Mouse (Mus musculus) retina, postnatal 7 days (tissue): Measurements from ENCODE around the gene Gm10842.

Experiments
- DNase-seq: peaks from one replicate; pipeline ENCODE4 v3.0.0-alpha.2; 2012; ENCODE audit warnings: low read depth, low spot score

Gm10842 gene

DNA sequence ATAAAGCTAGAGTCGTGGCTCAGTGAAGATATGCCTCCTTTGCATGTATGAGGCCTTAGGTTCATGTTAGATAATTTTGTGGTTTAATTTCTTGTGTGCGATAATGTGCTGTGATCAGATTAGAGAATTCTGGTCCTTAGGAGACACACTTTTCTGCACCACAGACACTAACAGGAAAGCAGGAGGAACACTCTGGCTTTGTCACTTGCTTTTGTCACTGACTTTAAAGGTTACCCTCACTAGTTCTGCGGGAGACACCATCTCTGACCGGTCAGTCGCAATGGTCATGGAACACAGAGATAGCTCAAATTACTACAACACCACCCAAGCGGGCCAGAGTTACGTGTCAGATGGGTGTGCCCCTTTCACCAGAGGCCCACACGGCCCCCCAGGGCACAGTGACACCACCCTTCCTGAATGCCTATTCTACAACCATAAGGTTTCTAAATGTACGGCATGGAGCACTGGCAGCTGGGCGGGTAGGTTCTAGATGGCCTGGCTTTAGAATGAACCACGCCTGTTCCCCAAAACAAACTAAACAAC, 5.7 kb downstream of the Gm10842 start:
- DNase-seq, result no peak

DNA sequence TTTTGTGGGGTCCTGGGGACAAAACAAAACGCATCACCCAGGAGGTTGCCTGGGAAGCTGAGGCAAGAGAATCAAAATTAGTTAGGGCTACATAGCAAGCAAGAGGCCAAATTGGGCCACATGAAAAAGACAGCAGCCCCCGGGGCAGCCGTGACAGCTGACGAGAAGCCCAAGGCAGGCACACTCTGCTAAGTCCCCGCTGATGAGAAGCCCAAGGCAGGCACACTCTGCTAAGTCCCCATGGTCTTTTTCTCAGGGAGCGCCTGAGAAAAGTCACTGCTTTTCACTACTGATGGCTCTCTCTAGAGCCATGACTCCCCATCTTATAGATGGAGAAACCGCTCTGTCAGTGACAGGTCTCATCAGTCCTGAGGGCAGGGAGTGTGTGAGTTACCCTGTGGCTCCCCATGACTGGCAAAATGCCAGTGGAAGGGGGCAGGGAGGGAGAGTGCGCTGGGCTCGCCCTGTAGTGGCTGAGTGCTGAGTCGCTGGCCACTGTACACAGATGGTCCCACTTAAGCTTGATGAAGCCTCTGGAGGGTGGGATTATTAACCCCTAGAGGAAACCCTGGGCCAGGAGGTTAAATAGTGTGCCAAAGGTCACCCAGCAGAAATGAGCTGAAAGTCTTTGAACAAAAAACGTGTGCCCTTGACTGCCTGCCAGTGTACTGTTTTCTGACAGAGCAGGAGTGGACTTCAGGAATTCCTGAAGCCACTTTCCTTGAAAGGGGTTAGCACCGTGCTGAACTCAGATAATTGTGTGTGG, 6.6 kb downstream of the Gm10842 start:
- DNase-seq, result peak; percentile 51

DNA sequence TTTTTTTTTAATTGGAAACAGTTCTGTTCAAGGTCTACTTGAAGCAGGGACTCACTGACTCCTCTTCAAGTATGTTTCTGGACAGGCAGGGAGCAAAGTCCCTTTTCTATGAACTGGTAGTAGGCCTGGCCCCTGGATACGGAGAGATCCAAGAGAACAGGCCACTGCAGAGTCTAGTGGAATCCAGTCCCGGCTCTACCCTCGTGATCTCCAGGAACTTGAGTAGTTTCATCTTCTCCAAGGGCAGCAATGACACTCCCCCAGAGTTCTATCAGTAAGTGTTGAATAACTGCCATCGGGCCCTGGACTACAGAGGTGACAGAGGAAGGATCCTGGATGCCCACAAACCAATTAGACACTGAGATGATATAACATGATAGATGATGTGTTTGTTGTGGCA, 9.2 kb downstream of the Gm10842 start:
- DNase-seq, result no peak

DNA sequence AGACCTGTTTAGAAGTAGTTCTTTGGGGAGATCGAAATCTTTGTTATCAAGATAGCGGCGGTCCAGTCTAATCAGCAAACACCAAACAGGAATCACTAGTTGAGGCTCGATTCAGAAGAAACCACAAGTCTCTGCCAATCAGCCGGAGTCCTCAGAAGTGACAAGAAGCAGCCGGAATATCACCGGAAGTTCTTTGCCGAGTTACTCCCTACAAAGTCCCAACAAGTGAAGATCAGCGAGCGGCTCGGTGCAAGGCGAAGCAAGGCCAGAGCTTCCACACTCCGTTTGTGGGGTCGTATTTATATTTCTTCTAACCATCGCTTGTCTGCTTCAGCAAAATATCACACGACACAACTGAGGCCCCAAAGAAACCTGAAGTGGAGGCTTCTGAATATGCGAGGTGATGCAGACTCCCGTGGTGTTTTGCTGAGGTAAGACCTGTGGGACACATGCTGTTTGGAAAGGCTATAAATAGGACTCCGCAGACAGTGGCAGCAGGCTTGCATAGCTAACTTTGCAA, 10.1 kb downstream of the Gm10842 start:
- no peak for DNase-seq

DNA sequence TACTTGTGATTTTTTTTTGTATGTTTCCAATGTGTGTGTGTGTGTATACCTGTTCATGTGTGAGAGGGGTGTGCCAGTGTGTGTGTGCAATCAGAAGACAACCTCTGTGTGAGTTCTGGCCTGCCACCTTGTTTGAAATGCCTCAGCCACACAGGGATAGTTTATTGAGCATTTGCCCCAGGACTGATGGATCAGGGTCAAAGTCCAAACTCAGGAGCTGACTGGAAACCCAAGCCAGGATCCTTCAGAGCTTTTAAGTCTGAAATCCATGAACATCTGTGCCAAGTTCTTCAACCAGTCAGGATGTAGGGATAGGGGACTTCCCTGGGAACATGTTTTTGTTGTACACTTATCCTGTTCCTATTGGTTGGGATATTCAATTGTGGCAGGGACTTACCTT, 11.4 kb downstream of the Gm10842 start:
- DNase-seq, result no peak

DNA sequence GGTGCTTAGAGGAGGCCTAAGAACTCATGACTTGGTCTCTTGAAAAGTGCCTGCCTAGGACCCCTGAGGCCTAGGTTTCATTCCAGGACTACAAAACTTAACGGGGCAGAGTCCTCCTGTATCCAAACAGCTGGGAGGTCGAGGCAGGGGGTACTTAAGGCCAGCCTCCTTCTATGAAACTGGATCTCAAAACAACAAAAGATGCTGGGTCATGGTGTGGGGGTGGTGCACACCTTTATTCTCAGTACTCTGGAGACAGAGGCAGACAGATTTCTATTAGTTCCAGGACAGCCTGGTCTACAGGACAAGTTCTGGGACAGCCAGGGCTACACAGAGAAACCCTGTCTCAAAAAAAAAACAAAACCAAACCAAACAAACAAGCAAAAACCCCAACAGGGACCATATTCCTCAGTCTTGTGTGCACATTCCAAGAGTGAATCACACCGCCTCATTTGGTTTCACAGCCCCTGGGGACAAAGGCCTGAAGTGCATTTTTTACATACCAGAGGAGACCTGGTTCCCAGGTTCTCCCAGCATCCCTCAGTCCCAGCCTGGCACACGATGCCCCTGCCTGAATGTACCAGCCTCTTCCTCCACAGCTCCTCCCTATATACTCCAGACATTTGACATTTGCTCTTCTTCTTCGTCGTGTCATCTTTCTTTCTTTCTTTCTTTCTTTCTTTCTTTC, 13.1 kb downstream of the Gm10842 start:
- no peak for DNase-seq

DNA sequence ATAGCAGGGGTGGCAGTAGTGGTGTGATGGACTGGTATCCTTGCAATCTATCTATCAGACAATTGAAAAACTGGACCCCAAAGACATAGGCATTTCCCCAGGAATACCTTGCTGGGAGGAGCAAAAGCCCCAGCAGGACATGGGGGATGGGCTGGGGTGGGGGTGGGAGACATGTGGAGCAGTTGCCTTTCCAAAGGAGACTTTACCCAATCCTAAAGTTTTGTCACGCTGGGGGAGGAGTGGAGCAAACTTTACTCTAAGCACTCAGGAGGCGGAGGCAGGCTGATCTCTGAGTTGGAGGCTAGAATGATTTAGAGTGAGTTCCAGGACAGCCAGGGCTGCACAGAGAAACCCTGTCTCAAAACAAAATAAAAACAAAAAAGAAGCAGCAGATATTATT, 14.7 kb downstream of the Gm10842 start:
- no peak for DNase-seq

DNA sequence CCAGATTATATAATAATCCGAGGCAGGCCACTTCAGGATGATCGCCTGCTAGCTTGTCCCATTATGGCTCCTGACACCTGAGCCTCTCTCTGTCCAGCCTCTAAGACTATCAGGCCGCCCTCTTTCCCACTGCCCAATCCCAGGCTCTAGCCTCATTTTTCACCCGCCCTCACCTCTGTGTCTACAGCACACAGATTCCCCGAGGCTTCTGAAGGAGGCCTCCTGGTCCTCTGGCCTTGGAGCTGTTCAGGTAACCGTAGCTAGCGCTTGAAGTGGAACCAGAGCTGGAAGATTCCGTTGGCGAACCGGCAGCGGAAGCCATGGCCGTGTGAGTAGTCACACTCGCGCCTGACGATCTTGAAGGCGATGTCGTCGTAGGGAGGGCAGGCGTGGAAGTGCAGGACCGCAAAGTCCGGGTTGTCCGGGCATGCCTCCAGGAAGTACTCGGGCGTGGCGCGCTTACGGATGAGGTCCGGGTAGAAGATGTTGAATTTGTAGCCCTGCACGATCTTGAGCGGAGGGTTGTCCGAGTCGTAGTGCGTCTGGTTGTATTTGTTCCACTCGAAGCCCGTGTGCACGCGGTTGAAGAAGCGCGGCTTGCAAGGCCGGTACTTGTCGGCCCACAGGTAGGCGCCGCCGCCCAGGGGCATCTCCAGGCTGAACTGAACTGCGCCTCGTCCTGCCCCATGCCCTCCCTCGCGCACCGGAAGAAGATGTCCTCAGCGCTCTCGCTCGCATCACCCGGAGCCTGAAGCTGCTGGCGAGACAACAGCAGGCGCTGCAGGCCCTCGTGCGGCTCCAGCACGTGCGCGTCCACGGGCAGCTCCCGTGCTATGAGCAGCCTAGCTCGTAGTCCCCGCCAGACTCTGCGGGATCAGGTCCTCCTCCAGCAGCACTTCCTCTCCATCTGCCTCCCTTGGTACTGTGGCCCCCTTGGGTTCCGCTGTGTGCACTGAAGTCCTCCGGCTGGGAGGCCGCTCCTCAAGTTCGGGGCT, 18.1 kb downstream of the Gm10842 start:
- no peak for DNase-seq

DNA sequence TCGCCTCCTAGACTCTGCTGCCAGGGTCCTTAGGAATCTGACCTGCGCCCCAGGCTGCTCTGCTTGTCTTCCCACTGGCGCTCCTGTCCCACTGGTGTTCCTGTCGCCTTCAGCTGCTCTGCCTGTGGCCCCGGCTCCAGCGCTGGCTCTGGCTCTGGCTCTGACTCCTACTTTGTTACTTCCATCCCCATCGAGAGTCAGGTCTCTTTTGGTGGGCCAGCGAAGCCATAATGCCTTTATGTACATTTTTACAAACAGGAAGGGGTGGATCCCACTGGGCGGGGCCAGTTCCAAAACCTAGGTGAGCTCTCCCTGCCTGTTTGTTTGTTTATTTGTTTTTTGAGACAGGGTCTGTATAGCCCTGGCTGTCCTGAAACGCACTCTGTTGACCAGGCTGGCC, 20.1 kb downstream of the Gm10842 start:
- DNase-seq, result no peak

DNA sequence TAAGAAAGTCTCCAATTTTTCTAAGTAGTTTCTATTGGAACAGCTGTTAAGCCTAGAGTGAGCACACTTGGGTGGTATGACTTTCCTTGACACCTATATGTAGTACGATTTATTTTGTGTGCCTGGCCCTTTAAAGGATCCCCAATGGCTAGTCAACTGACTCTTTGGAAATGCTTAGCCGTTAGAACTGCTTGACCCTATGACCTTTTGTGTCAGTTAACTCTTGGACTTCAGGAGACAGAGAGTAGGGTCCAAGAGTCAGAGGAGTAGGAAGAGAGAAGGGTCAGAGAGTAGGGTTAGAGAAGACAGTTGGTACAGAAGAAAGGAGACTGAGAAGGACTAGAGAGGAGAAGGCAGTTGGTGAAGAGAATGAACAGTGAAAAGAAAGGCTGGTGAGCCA, 31.8 kb downstream of the Gm10842 start, which contains the start of gene Tlk2:
TSS of gene Tlk2 (plus strand) at position 292 of the 400 bp plus-strand sequence.
- no peak for DNase-seq

DNA sequence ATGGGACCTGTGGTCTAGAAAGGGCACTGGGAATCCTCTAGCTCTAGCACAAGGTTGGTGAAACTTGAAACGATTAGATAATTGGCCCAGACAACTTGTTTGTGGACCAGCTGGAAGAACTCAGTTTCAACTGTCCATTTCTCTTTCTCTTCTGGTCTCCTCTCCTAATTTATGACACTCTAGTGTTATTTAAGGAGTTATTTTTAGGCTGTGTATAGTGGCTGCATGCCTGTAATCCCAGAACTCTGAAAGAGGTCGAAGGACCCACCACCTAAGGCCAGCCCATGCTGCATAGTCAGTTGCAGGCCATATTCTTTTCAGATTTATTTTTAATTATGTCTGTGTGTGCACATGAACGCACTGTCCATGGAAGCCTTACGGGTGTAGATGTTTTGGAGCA, 32.8 kb downstream of the Gm10842 start:
- no peak for DNase-seq

DNA sequence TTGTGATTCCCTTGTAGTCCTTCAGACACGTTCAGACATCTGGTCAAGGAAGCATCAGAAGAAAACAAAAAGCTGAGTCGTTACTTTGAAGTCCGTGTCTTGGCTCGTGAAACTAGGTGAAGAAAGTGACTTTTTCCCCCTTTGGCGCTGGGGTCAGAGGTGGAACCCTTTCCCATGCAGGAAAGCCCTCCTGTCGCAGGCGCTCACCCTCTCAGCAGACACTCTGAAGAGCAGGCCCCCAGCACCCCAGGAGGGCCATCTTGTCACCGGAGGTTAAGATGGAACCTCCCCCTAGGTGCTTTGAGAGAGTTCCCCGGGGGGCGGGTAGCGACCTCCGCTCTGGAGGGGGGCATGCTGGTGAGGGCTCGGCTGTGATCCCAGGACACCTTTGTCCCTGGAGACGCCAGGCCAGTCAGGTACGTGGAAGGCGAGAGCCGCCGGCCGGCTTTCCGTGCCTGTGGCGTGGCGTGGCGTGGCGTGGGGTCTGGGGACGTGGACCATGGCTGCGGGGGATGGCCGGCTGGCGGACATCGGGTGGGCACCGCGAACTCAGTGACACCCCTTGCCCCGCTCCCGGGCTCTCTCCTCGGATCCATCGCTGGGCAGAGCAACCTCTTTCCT, 33.9 kb downstream of the Gm10842 start:
- no peak for DNase-seq

DNA sequence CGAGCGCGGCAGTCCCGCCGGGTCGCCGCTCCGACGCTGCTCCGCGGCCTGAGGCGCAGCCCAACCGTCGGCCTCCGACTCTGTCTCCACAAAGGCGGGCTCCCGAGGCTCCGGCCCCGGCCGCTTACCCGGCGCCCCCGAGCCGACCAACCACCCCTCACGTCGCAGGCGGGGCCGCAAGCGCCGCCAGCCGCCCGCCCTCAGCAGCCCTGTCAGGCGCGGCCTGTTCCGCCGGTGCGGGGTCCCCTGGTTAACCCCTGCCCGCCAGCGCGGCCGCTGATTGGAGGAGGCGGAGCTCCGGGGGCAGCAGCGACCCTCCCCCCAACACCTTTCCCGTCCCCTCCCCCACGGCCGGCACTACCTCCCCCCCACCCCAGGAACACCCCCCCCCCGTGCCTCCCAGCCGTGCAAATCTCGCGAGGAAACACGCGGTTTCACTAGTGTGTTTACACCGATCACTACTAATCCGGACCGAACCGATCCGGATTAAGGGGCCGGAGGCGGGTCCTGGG, 34.5 kb downstream of the Gm10842 start:
- DNase-seq, result peak; percentile 94

DNA sequence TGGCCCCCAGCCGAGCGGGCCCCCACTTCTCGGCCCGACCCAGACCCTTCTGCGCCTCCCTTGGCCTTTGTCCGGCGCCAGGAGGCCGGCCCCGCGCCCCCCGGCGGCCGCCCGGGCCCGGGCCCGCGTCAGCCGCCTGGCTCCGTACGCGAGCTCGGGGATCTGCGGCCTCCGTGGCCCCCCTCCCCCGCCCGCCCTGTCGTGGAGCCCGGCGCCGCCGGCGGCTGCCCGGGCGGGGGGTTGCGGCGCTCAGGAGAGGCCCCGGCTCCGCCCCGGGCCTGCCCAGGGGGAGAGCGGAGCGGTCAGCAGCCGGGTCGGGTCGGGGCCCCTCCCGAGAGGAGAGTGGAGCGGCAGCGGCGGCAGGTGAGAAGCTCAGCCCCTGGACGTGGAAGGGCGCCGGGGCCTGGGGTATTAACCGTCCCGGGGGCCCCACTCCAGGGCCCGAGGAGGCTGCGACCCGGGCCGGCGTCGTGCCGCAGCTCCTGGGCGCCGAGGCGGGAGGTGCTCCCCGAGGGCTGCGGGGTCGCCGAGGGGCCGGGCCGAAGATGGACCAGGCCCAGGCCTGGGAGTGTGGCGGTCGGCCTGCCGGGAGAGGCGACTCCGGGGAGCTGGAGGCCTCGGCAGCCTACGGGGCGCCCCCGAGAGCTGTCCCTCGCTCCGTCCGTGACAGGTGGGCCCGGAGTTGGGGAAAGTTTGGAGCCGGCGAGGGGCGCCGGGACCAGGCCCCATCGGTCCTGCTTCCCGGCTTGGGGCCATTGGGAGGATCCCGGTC, 35.2 kb downstream of the Gm10842 start:
- DNase-seq, result peak; percentile 11

DNA sequence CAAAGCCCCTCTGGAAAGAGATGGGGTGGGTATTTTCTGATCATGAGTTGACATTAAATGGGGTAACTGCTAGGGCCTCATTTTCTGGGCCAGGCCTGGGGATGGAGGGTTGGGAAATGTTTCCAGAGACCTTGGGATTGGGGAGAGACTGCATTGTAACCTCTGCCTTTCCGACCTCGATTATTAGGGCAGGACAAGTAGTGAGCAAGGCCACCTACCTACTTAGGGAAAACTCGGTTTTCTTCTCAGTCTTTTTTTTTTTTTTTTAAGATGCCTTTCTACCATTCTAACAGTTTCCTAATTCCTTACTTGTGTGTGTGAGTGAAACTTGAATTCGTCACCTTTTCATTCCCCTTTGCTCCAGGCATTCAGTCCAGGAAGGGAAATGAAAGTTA, 35.8 kb downstream of the Gm10842 start:
- DNase-seq, result no peak

DNA sequence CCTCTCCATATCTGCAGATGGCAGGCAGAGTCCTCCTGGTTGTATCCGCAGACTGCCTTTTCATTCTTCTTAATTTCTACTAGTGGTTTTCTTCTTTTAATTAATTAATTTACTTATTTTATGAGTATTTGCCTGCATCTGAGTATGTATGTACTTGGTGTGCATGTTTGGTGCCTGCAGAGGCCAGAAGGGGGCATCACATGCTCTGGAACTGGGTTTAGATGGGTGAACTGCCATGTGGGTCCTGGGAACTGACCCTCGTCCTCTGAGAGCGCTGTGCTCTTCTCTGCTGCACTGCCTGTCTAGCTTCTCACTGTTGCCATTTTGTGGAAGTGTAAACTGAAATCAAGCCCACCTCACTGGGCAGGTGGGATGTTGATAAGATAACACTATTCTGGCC, 38.0 kb downstream of the Gm10842 start:
- DNase-seq, result no peak

DNA sequence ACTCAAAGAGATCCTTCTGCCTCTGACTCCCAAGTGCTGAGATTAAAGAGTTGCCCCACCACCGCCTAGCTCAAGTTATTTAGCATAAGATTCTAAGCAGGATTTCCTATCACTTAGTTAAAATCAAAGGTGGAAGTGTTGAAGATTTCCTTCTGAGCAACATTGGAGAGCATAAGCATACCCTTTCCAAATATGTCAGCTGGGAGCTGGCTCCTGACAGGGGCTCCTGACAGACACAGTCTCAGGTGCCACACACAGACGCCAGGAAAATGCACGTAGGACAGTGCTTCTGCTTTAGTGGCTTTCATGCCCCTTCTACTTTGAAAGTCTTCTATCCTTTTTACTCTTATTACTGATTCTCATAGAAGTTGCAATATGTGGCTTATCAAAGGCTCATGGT, 45.5 kb downstream of the Gm10842 start:
- no peak for DNase-seq
